Mouse (Mus musculus) embryonic fibroblast, embryonic 13.5 days (primary cell): ENCODE data around the gene Clba1.

Experiments
- CTCF ChIP-seq: IDR thresholded peaks from 2 replicates; pipeline ENCODE4 v1.5.1; 2011; ENCODE audit warnings: mild to moderate bottlenecking, control low read depth, low read length, moderate library complexity, borderline replicate concordance; ENCODE audit not compliant: insufficient read depth
- POLR2A ChIP-seq: IDR thresholded peaks from 2 replicates; pipeline ENCODE4 v1.6.1; 2011; ENCODE audit warnings: low read depth, mild to moderate bottlenecking, control low read depth, low read length, moderate library complexity

GRCm38 (mm10) chr12:112796551-112797510, 11.9 kb upstream of the Clba1 start:
- TF ChIP-seq CTCF (no peak), POLR2A (no peak)
